Mouse (Mus musculus) heart, postnatal 0 days (tissue): Measurements from ENCODE around the gene Glod4.

ENCODE experiments used
- CTCF ChIP-seq: IDR thresholded peaks from 2 replicates; pipeline ENCODE4 v1.5.1; 2016; ENCODE audit warnings: antibody characterized with exemption, control low read depth, low read depth
- EP300 ChIP-seq: IDR thresholded peaks from 2 replicates; pipeline ENCODE4 v1.6.1; 2016; ENCODE audit warnings: antibody characterized with exemption, low read depth

- TF ChIP-seq EP300 (no peak), CTCF (no peak)
Observed at GRCm38 (mm10) chr11:76123517-76123916, 120.0 kb downstream of the Glod4 start.
